Mouse (Mus musculus): ENCODE measurements at regions not wholly inside any gene's neighbourhood (a gene's known extent, or its start where the extent isn't known, plus 50 kb on each side); places are given as distances from the start of the nearest gene placed in this dataset.

- H3K9ac ChIP-seq (ENCODE audit: low read depth, low read length): no peak overlapping the region
- 86% methylated on average over 3 of the region's 3 CpGs for WGBS
- H3K9me3 ChIP-seq (ENCODE audit: control insufficient read depth, low read length): no peaks in the 10 kb centered on the region
- H3K4me3 ChIP-seq (ENCODE audit: low read length): no peak overlapping the region
- H3K27ac ChIP-seq (ENCODE audit: low read depth, low read length): no peak overlapping the region
- H3K4me1 ChIP-seq (ENCODE audit: control insufficient read depth, insufficient read depth, low read depth, low read length): peaks cover 9% of the 10 kb centered on the region; the same call in 1 of the 2 replicates
- ATAC-seq: no peak
- H3K4me2 ChIP-seq (ENCODE audit: low read length): no peak overlapping the region
- no peaks in the 10 kb centered on the region for H3K36me3 ChIP-seq (ENCODE audit: control insufficient read depth, insufficient read depth, low read length)
- H3K27me3 ChIP-seq (replicated peaks; ENCODE audit: control insufficient read depth, insufficient read depth, low read length): no peaks in the 10 kb centered on the region
Measured at GRCm38 (mm10) chr7:138609605-138610004, 212.1 kb upstream of the Tcerg1l start.

- H3K4me3 ChIP-seq (ENCODE audit: low read length): no peak overlapping the region
- no peak overlapping the region for H3K27ac ChIP-seq (ENCODE audit: low read depth, low read length)
- ATAC-seq: no peak
- H3K27me3 ChIP-seq (replicated peaks; ENCODE audit: control insufficient read depth, insufficient read depth, low read length): no peaks in the 10 kb centered on the region
- H3K9ac ChIP-seq (ENCODE audit: low read depth, low read length): no peak overlapping the region
- no peak overlapping the region for H3K4me2 ChIP-seq (ENCODE audit: low read length)
- peaks cover 9% of the 10 kb centered on the region; the same call in 1 of the 2 replicates for H3K4me1 ChIP-seq (ENCODE audit: control insufficient read depth, insufficient read depth, low read depth, low read length)
- 86% methylated on average over 4 of the region's 4 CpGs for WGBS
- H3K9me3 ChIP-seq (ENCODE audit: control insufficient read depth, low read length): no peaks in the 10 kb centered on the region
- H3K36me3 ChIP-seq (ENCODE audit: control insufficient read depth, insufficient read depth, low read length): no peaks in the 10 kb centered on the region
Measured at GRCm38 (mm10) chr7:138609124-138609523, 211.6 kb upstream of the Tcerg1l start.

- Histone ChIP-seq H3K36me3 (ENCODE audit: control insufficient read depth, insufficient read depth, low read length) (no peaks in the 10 kb centered on the region), H3K9ac (ENCODE audit: low read depth, low read length) (no peak overlapping the region), H3K27me3 (replicated peaks; ENCODE audit: control insufficient read depth, insufficient read depth, low read length) (no peaks in the 10 kb centered on the region), H3K4me1 (ENCODE audit: control insufficient read depth, insufficient read depth, low read depth, low read length) (peaks cover 12% of the 10 kb centered on the region; the same call in 1 of the 2 replicates), H3K27ac (ENCODE audit: low read depth, low read length) (no peak overlapping the region), H3K4me3 (ENCODE audit: low read length) (no peak overlapping the region), H3K9me3 (ENCODE audit: control insufficient read depth, low read length) (no peaks in the 10 kb centered on the region), H3K4me2 (ENCODE audit: low read length) (no peak overlapping the region)
- peak; percentile 42; the same call in 1 of the 2 replicates for ATAC-seq
- 33% methylated on average over 11 of the region's 11 CpGs for WGBS
Measured at GRCm38 (mm10) chr7:138606363-138606964, 208.9 kb upstream of the Tcerg1l start.

- H3K4me1 ChIP-seq (ENCODE audit: control insufficient read depth, insufficient read depth, low read depth, low read length): peaks cover 12% of the 10 kb centered on the region; the same call in 1 of the 2 replicates
- ATAC-seq: no peak
- H3K9me3 ChIP-seq (ENCODE audit: control insufficient read depth, low read length): no peaks in the 10 kb centered on the region
- H3K4me3 ChIP-seq (ENCODE audit: low read length): no peak overlapping the region
- H3K4me2 ChIP-seq (ENCODE audit: low read length): no peak overlapping the region
- no peaks in the 10 kb centered on the region for H3K36me3 ChIP-seq (ENCODE audit: control insufficient read depth, insufficient read depth, low read length)
- no peak overlapping the region for H3K27ac ChIP-seq (ENCODE audit: low read depth, low read length)
- no peak overlapping the region for H3K9ac ChIP-seq (ENCODE audit: low read depth, low read length)
- H3K27me3 ChIP-seq (replicated peaks; ENCODE audit: control insufficient read depth, insufficient read depth, low read length): no peaks in the 10 kb centered on the region
Measured at GRCm38 (mm10) chr7:138605923-138606322, 208.4 kb upstream of the Tcerg1l start.

GRCm38 (mm10) chr7:138601749-138602148, 204.2 kb upstream of the Tcerg1l start:
- Histone ChIP-seq H3K4me1 (ENCODE audit: control insufficient read depth, insufficient read depth, low read depth, low read length) (peaks cover 12% of the 10 kb centered on the region; the same call in 1 of the 2 replicates), H3K9ac (ENCODE audit: low read depth, low read length) (no peak overlapping the region), H3K36me3 (ENCODE audit: control insufficient read depth, insufficient read depth, low read length) (no peaks in the 10 kb centered on the region), H3K27ac (ENCODE audit: low read depth, low read length) (no peak overlapping the region), H3K27me3 (replicated peaks; ENCODE audit: control insufficient read depth, insufficient read depth, low read length) (no peaks in the 10 kb centered on the region), H3K4me2 (ENCODE audit: low read length) (no peak overlapping the region), H3K4me3 (ENCODE audit: low read length) (no peak overlapping the region), H3K9me3 (ENCODE audit: control insufficient read depth, low read length) (no peaks in the 10 kb centered on the region)
- 51% methylated on average over 4 of the region's 4 CpGs for WGBS
- no peak for ATAC-seq

- H3K27ac ChIP-seq (ENCODE audit: low read depth, low read length): no peak overlapping the region
- H3K4me3 ChIP-seq (ENCODE audit: low read length): no peak overlapping the region
- no peaks in the 10 kb centered on the region for H3K36me3 ChIP-seq (ENCODE audit: control insufficient read depth, insufficient read depth, low read length)
- no peak overlapping the region for H3K4me2 ChIP-seq (ENCODE audit: low read length)
- H3K27me3 ChIP-seq (replicated peaks; ENCODE audit: control insufficient read depth, insufficient read depth, low read length): no peaks in the 10 kb centered on the region
- H3K9ac ChIP-seq (ENCODE audit: low read depth, low read length): no peak overlapping the region
- WGBS: 71% methylated on average over 2 of the region's 2 CpGs
- no peak for ATAC-seq
- H3K9me3 ChIP-seq (ENCODE audit: control insufficient read depth, low read length): no peaks in the 10 kb centered on the region
- no peaks in the 10 kb centered on the region for H3K4me1 ChIP-seq (ENCODE audit: control insufficient read depth, insufficient read depth, low read depth, low read length)
Measured at GRCm38 (mm10) chr7:138593344-138593743, 195.8 kb upstream of the Tcerg1l start.

GRCm38 (mm10) chr7:138567352-138567751, 169.8 kb upstream of the Tcerg1l start:
- Histone ChIP-seq H3K4me3 (ENCODE audit: low read length) (no peak overlapping the region), H3K9ac (ENCODE audit: low read depth, low read length) (no peak overlapping the region), H3K9me3 (ENCODE audit: control insufficient read depth, low read length) (no peaks in the 10 kb centered on the region), H3K4me2 (ENCODE audit: low read length) (no peak overlapping the region), H3K27ac (ENCODE audit: low read depth, low read length) (no peak overlapping the region), H3K27me3 (replicated peaks; ENCODE audit: control insufficient read depth, insufficient read depth, low read length) (no peaks in the 10 kb centered on the region), H3K4me1 (ENCODE audit: control insufficient read depth, insufficient read depth, low read depth, low read length) (no peaks in the 10 kb centered on the region), H3K36me3 (ENCODE audit: control insufficient read depth, insufficient read depth, low read length) (no peaks in the 10 kb centered on the region)
- no peak for ATAC-seq
- 83% methylated on average over 3 of the region's 3 CpGs for WGBS

GRCm38 (mm10) chr7:138551629-138552028, 154.1 kb upstream of the Tcerg1l start:
- Histone ChIP-seq H3K27me3 (replicated peaks; ENCODE audit: control insufficient read depth, insufficient read depth, low read length) (no peaks in the 10 kb centered on the region), H3K36me3 (ENCODE audit: control insufficient read depth, insufficient read depth, low read length) (no peaks in the 10 kb centered on the region), H3K9ac (ENCODE audit: low read depth, low read length) (no peak overlapping the region), H3K9me3 (ENCODE audit: control insufficient read depth, low read length) (no peaks in the 10 kb centered on the region), H3K4me3 (ENCODE audit: low read length) (no peak overlapping the region), H3K4me2 (ENCODE audit: low read length) (no peak overlapping the region), H3K4me1 (ENCODE audit: control insufficient read depth, insufficient read depth, low read depth, low read length) (peaks cover 3% of the 10 kb centered on the region; the same call in 1 of the 2 replicates), H3K27ac (ENCODE audit: low read depth, low read length) (no peak overlapping the region)
- WGBS: 76% methylated on average over 10 of the region's 10 CpGs
- no peak for ATAC-seq

GRCm38 (mm10) chr7:138547881-138548280, 150.4 kb upstream of the Tcerg1l start:
- H3K4me3 ChIP-seq (ENCODE audit: low read length): no peak overlapping the region
- no peaks in the 10 kb centered on the region for H3K36me3 ChIP-seq (ENCODE audit: control insufficient read depth, insufficient read depth, low read length)
- H3K9ac ChIP-seq (ENCODE audit: low read depth, low read length): no peak overlapping the region
- WGBS: 61% methylated on average over 7 of the region's 7 CpGs
- no peaks in the 10 kb centered on the region for H3K9me3 ChIP-seq (ENCODE audit: control insufficient read depth, low read length)
- no peaks in the 10 kb centered on the region for H3K27me3 ChIP-seq (replicated peaks; ENCODE audit: control insufficient read depth, insufficient read depth, low read length)
- ATAC-seq: no peak
- H3K4me1 ChIP-seq (ENCODE audit: control insufficient read depth, insufficient read depth, low read depth, low read length): peaks cover 3% of the 10 kb centered on the region; the same call in 1 of the 2 replicates
- no peak overlapping the region for H3K4me2 ChIP-seq (ENCODE audit: low read length)
- H3K27ac ChIP-seq (ENCODE audit: low read depth, low read length): no peak overlapping the region
